Mouse (Mus musculus): ENCODE results near the gene Rab9.

DNA sequence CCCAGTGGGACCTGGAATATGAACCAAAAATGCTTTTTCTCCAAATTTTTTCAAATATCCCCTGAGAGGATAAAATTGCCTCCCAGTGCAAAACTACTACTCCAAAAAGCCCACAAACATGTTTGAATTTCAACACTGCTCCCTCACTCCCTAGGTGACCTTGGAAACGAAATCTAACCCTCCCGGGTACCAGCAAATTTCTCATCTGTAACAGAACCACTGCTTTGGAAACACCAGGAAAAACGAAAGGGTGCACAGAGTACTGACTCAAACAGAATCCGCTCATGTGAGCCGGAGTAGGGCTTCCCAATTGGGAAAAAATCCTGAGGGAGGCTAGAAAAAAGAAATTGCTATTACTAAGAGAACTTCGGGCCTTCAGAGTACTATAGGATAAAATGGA, 2.3 kb downstream of the Rab9 start:
- TF ChIP-seq EP300 (IDR thresholded peaks at IDR 0.05; ENCODE audit: insufficient read depth, low read depth, low read length) = no peak
- no peak for TF ChIP-seq POLR2A (IDR thresholded peaks at IDR 0.05; ENCODE audit: insufficient read depth, low read length)
- TF ChIP-seq CTCF (IDR thresholded peaks at IDR 0.05; ENCODE audit: low read depth, low read length) = no peak
